Mouse (Mus musculus): ENCODE data around the gene Zfp354b. TPM values are rescaled to one million over a fixed set of nuclear protein-coding genes. Genes with fewer than 3 reads are reported as not detected.

The Zfp354b gene
- polyA plus RNA-seq, 1 experiment from 2014 or later: 0.33 TPM

DNA sequence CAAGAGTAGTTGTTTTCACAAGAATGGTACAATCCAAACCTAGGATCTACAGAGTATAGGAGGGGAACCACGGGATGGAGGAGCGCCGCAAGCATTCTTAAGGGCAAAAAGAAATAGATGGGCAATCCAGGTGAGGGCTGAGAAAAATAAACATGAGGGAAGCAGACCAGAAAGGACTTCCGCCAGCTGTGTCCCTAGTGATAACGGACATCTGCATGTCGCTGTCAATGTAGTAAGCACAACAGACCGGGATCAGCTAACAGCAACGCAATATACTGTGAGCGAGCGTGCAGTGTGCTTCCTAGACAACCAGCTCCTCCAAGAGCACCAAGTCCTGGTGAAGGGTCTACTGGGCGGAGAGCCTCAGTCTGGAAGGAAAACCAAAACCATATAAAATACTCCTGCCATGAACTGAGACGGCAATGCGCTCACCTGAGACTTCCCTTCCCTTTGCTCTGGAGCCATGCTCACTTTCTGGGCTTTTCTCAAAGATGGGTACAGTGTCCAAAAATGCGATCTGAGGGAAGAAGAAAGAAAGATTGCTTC is 891 bp downstream of the Zfp354b start:
- Histone ChIP-seq H3K9me3 (ENCODE audit: low read length) (no peaks in the 10 kb centered on the region), H3K4me2 (ENCODE audit: low read depth, low read length) (peak overlapping the region; percentile 92), H3K27me3 (ENCODE audit: insufficient read depth, low read length) (no peaks in the 10 kb centered on the region), H3K4me1 (ENCODE audit: insufficient read depth) (0 out of 2 replicates have a peak, but pooled peaks cover 4% of the 10 kb centered on the region), H3K9ac (replicated peaks) (peak overlapping the region; percentile 59; the same call in 1 of the 2 replicates), H3K36me3 (replicated peaks; ENCODE audit: insufficient read depth, low read length) (no peaks in the 10 kb centered on the region), H3K27ac (ENCODE audit: low read depth) (no peak overlapping the region), H3K4me3 (ENCODE audit: low read depth, low read length) (peak overlapping the region; percentile 63)
- WGBS (ENCODE audit: insufficient replicate concordance): 10% methylated on average over 14 of the region's 14 CpGs
- no peak for TF ChIP-seq CTCF (IDR thresholded peaks at IDR 0.05; ENCODE audit: low read depth)
- no peak for ATAC-seq
- no peak for DNase-seq

DNA sequence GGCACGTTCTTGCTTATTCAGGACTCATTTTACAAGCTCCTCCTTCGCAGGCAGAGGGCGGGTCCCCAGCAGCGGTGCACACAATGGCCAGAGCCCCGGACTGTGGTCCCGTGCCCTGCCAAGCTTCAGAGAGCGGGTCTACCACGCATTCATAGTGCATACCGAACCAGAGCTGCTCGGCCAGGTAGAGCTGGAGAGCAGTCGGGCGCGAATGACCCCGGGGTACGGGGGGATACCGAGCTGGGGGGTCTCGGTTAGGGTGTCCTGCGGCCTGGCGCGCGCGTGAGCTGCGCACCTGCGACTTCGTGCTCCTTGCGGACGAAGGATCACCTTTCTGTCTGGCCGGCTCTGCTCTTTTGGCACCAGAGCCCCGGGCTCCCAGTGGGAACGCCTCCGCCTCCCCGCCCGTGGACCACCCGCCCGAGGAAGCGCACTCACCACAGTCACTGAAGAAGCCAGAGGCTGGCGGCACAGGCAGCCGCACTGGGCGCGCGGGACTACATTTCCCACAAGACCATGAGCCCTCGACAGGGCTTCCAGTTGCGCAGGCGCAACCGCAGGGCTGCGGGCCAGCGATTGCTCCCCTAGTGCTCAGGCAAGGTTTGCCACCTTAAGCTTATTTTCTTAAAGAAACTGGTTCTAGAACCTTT is 15.6 kb downstream of the Zfp354b start, which contains the start of gene Zfp2:
Gene Zfp2, minus strand, starts transcription at position 495 of the 650 bp plus-strand sequence.
- Histone ChIP-seq H3K9ac (replicated peaks) (peak within 1 kb of the TSS; percentile 77), H3K4me2 (ENCODE audit: low read depth, low read length) (peak within 1 kb of the TSS; percentile 79), H3K36me3 (replicated peaks; ENCODE audit: insufficient read depth, low read length) (peaks cover 11% of the 10 kb centered on the region), H3K4me1 (ENCODE audit: insufficient read depth) (no peaks in the 10 kb centered on the region), H3K4me3 (ENCODE audit: low read depth, low read length) (peak within 1 kb of the TSS; percentile 66), H3K27ac (ENCODE audit: low read depth) (no peak within 1 kb of the TSS), H3K9me3 (ENCODE audit: low read length) (peaks cover 3% of the 10 kb centered on the region; the same call in 1 of the 2 replicates), H3K27me3 (ENCODE audit: insufficient read depth, low read length) (no peaks in the 10 kb centered on the region)
- DNase-seq (peak; percentile 86), ATAC-seq (peak; percentile 99)
- under 1% methylated on average over 47 of the region's 47 CpGs for WGBS (ENCODE audit: insufficient replicate concordance)
- TF ChIP-seq CTCF (IDR thresholded peaks at IDR 0.05; ENCODE audit: low read depth): peak; percentile 61
- no peak for TF ChIP-seq EP300 (IDR thresholded peaks at IDR 0.05; ENCODE audit: low read depth)

DNA sequence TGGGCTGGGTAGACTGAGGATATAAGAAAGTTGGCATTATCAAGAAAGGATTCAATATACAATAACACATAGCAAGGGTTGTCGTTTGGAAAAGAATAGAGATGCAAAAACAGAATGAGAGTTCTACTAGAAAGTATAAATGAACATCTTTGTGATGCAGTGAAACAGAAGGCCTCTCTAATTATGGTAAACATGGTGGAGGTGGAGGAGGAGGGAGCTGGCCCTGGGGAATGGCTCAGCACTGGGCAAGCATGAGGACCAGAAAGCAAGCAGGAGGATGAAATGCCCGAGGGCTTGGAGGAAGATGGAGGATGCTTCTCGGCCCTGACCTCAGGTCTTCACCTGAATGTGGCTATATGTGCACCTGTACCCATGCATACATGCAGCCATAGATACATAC is 17.0 kb downstream of the Zfp354b start:
- no peaks in the 10 kb centered on the region for H3K4me1 ChIP-seq (ENCODE audit: insufficient read depth)
- no peak overlapping the region for H3K4me2 ChIP-seq (ENCODE audit: low read depth, low read length)
- H3K9ac ChIP-seq (replicated peaks): no peak overlapping the region
- H3K9me3 ChIP-seq (ENCODE audit: low read length): peaks cover 3% of the 10 kb centered on the region
- H3K4me3 ChIP-seq (ENCODE audit: low read depth, low read length): no peak overlapping the region
- DNase-seq: no peak
- ATAC-seq: no peak
- WGBS (ENCODE audit: insufficient replicate concordance): 90% methylated on average over 3 of the region's 3 CpGs
- peaks cover 18% of the 10 kb centered on the region for H3K36me3 ChIP-seq (replicated peaks; ENCODE audit: insufficient read depth, low read length)
- TF ChIP-seq CTCF (IDR thresholded peaks at IDR 0.05; ENCODE audit: low read depth): no peak
- TF ChIP-seq EP300 (IDR thresholded peaks at IDR 0.05; ENCODE audit: low read depth): no peak
- H3K27me3 ChIP-seq (ENCODE audit: insufficient read depth, low read length): no peaks in the 10 kb centered on the region
- no peak overlapping the region for H3K27ac ChIP-seq (ENCODE audit: low read depth)

DNA sequence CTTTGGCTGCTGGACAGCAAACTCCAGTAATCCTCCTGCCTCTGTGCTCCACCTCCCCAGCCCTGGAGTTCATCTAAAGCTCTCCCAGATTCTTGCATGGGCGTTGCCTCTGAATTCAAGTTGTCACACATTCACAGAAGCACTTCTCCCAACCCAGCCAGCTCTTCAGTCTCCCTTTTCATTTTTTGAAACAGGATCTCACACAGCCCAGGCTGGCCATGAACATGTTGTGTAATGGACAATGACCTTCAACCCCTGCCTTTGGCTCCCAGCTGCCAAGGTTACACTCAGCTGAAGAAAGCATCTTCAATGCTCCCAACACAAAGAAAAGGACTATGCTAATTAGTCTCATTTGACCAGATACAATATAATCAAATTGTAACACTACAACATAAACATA is 18.1 kb downstream of the Zfp354b start:
- no peaks in the 10 kb centered on the region for H3K4me1 ChIP-seq (ENCODE audit: insufficient read depth)
- no peak overlapping the region for H3K4me2 ChIP-seq (ENCODE audit: low read depth, low read length)
- H3K27ac ChIP-seq (ENCODE audit: low read depth): no peak overlapping the region
- no peak for DNase-seq
- H3K9ac ChIP-seq (replicated peaks): no peak overlapping the region
- no peak overlapping the region for H3K4me3 ChIP-seq (ENCODE audit: low read depth, low read length)
- peaks cover 3% of the 10 kb centered on the region for H3K9me3 ChIP-seq (ENCODE audit: low read length)
- H3K36me3 ChIP-seq (replicated peaks; ENCODE audit: insufficient read depth, low read length): peaks cover 18% of the 10 kb centered on the region
- ATAC-seq: no peak
- no peaks in the 10 kb centered on the region for H3K27me3 ChIP-seq (ENCODE audit: insufficient read depth, low read length)
- no peak for TF ChIP-seq CTCF (IDR thresholded peaks at IDR 0.05; ENCODE audit: low read depth)
- TF ChIP-seq EP300 (IDR thresholded peaks at IDR 0.05; ENCODE audit: low read depth): no peak
- WGBS (ENCODE audit: insufficient replicate concordance): 76% methylated on average over 1 of the region's 1 CpGs

DNA sequence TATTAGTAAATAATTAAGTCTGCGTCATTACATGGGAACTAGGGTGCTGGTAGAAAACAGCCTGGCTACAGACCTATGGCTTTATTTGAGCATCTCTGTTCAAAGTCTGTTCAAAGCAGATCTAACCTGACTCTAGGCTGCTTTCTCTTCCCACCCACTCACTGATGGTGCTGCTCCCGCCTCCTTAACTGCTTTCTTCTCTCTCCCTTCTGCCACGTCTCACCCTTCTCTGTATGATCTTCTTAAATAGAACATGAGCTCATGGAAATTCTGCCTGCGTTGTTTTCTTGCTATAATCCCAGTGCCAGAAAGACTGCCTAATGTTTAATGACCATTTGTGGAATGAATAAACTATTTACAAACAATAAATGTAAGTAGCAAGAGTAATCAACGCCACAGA is 23.3 kb downstream of the Zfp354b start:
- 84% methylated on average over 5 of the region's 5 CpGs for WGBS (ENCODE audit: insufficient replicate concordance)
- H3K27ac ChIP-seq (ENCODE audit: low read depth): no peak overlapping the region
- H3K27me3 ChIP-seq (ENCODE audit: insufficient read depth, low read length): no peaks in the 10 kb centered on the region
- ATAC-seq: no peak
- peaks cover 14% of the 10 kb centered on the region for H3K9me3 ChIP-seq (ENCODE audit: low read length)
- peaks cover 38% of the 10 kb centered on the region for H3K36me3 ChIP-seq (replicated peaks; ENCODE audit: insufficient read depth, low read length)
- no peak for DNase-seq
- TF ChIP-seq EP300 (IDR thresholded peaks at IDR 0.05; ENCODE audit: low read depth): no peak
- TF ChIP-seq CTCF (IDR thresholded peaks at IDR 0.05; ENCODE audit: low read depth): no peak
- H3K4me2 ChIP-seq (ENCODE audit: low read depth, low read length): no peak overlapping the region
- H3K9ac ChIP-seq (replicated peaks): no peak overlapping the region
- H3K4me3 ChIP-seq (ENCODE audit: low read depth, low read length): no peak overlapping the region
- no peaks in the 10 kb centered on the region for H3K4me1 ChIP-seq (ENCODE audit: insufficient read depth)

DNA sequence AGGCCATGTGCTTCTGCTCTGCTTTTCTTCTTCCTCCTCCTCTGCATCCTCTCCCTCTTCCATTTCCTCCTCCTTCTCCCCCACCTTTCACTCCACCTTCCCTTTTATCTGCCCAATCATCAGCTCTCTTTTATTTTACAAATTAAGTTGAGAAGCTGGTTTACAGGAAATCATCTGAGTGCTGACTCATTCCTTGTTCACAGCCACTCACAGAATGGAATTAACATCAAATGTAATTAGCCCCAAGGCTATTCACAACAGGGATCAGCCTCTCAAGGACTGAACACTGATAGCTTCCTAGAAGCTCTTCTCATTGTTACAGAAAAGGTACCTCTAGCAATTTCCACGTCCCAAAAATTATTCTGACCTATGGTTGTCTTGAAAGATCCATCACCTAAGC is 34.1 kb downstream of the Zfp354b start:
- no peak overlapping the region for H3K4me2 ChIP-seq (ENCODE audit: low read depth, low read length)
- no peak for DNase-seq

More for the DNA sequence above, 34.1 kb downstream of the Zfp354b start:
- H3K9me3 ChIP-seq (ENCODE audit: low read length): peaks cover 40% of the 10 kb centered on the region
- H3K27me3 ChIP-seq (ENCODE audit: insufficient read depth, low read length): no peaks in the 10 kb centered on the region
- no peak overlapping the region for H3K4me3 ChIP-seq (ENCODE audit: low read depth, low read length)
- no peak for TF ChIP-seq EP300 (IDR thresholded peaks at IDR 0.05; ENCODE audit: low read depth)
- no peak for TF ChIP-seq CTCF (IDR thresholded peaks at IDR 0.05; ENCODE audit: low read depth)
- ATAC-seq: no peak
- H3K27ac ChIP-seq (ENCODE audit: low read depth): no peak overlapping the region
- H3K9ac ChIP-seq (replicated peaks): no peak overlapping the region
- H3K4me1 ChIP-seq (ENCODE audit: insufficient read depth): no peaks in the 10 kb centered on the region
- H3K36me3 ChIP-seq (replicated peaks; ENCODE audit: insufficient read depth, low read length): peaks cover 9% of the 10 kb centered on the region; the same call in 1 of the 2 replicates
- 57% methylated on average over 1 of the region's 1 CpGs for WGBS (ENCODE audit: insufficient replicate concordance)
